Mouse (Mus musculus) heart, embryonic 15.5 days (tissue): ENCODE data around the gene Gm609. TPM values are rescaled to one million over a fixed set of nuclear protein-coding genes. Genes with fewer than 3 reads are reported as not detected.

Experiments
- ATAC-seq: fragments of 200-750 bp; cut with Nextera tagmentation; replicated peaks from 2 replicates; pipeline ENCODE4 v1.8.0; 2017; ENCODE audit warnings: low read depth, moderate TSS enrichment; ENCODE audit not compliant: insufficient number of reproducible peaks, insufficient read depth, low FRiP score
- H3K27ac ChIP-seq: fragments of 300-500 bp; sonication (generic); 2 replicates; pipeline ENCODE4 v1.5.1; 2015; ENCODE audit warnings: mild to moderate bottlenecking, inconsistent platforms
- H3K27me3 ChIP-seq: fragments of 300-500 bp; sonication (generic); 2 replicates; pipeline ENCODE4 v1.6.1; 2015; ENCODE audit warnings: inconsistent platforms
- H3K36me3 ChIP-seq: fragments of 300-500 bp; sonication (generic); 2 replicates; pipeline ENCODE4 v1.6.1; 2015; ENCODE audit warnings: mild to moderate bottlenecking, inconsistent platforms
- H3K4me1 ChIP-seq: fragments of 300-500 bp; sonication (generic); replicated peaks from 2 replicates; pipeline ENCODE4 v1.6.1; 2015; ENCODE audit warnings: inconsistent platforms
- H3K4me2 ChIP-seq: fragments of 300-500 bp; sonication (generic); 2 replicates; pipeline ENCODE4 v1.6.1; 2015; ENCODE audit warnings: inconsistent platforms, mild to moderate bottlenecking, moderate library complexity
- H3K4me3 ChIP-seq: fragments of 300-500 bp; sonication (generic); 2 replicates; pipeline ENCODE4 v1.5.1; 2015; ENCODE audit warnings: mild to moderate bottlenecking, inconsistent platforms
- H3K9ac ChIP-seq: fragments of 300-500 bp; sonication (generic); 2 replicates; pipeline ENCODE4 v1.6.1; 2015; ENCODE audit warnings: mild to moderate bottlenecking, inconsistent platforms
- H3K9me3 ChIP-seq: fragments of 300-500 bp; sonication (generic); replicated peaks from 2 replicates; pipeline ENCODE4 v1.6.1; 2016; ENCODE audit warnings: inconsistent platforms
- WGBS: fragments of 180-500 bp; shearing (Covaris S2); methylation state at CpG from one replicate; pipeline ENCODE4 v1.1.7; 2015; ENCODE audit warnings: mixed read lengths; 5-methylcytosine and 5-hydroxymethylcytosine counted together
- polyA plus RNA-seq: library from polyadenylated mRNA; unstranded; fragments of >200 nt; fragmentation: Nextera tagmentation; extraction: Ambion mirVana; gene quantifications from 2 replicates; pipeline ENCODE4 v1.2.1, GENCODE M21; 2015

Gm609 gene
- polyA plus RNA-seq, 1 experiment from 2014 or later: not detected

GRCm38 (mm10) chr16:45375506-45376225, 117.1 kb downstream of the Gm609 start:
- no peak overlapping the region for H3K4me2 ChIP-seq
- H3K9ac ChIP-seq: no peak overlapping the region
- ATAC-seq: no peak
- H3K27ac ChIP-seq: peak overlapping the region; percentile 48
- no peaks in the 10 kb centered on the region for H3K36me3 ChIP-seq
- 0 out of 2 replicates have a peak, but pooled peaks cover 2% of the 10 kb centered on the region for H3K4me1 ChIP-seq
- WGBS: 49% methylated on average over 2 of the region's 2 CpGs
- H3K9me3 ChIP-seq: no peaks in the 10 kb centered on the region
- H3K4me3 ChIP-seq: no peak overlapping the region
- H3K27me3 ChIP-seq: no peaks in the 10 kb centered on the region

GRCm38 (mm10) chr16:45374074-45374473, 118.7 kb downstream of the Gm609 start:
- 0 out of 2 replicates have a peak, but pooled peaks cover 2% of the 10 kb centered on the region for H3K4me1 ChIP-seq
- H3K4me2 ChIP-seq: no peak overlapping the region
- H3K27me3 ChIP-seq: no peaks in the 10 kb centered on the region
- no peaks in the 10 kb centered on the region for H3K9me3 ChIP-seq
- no peak overlapping the region for H3K4me3 ChIP-seq
- H3K9ac ChIP-seq: no peak overlapping the region
- no peaks in the 10 kb centered on the region for H3K36me3 ChIP-seq
- no peak for ATAC-seq
- WGBS: 74% methylated on average over 2 of the region's 2 CpGs
- no peak overlapping the region for H3K27ac ChIP-seq

- 55% methylated on average over 1 of the region's 1 CpGs for WGBS
- Histone ChIP-seq H3K9me3 (no peaks in the 10 kb centered on the region), H3K36me3 (no peaks in the 10 kb centered on the region), H3K4me2 (no peak overlapping the region), H3K4me3 (no peak overlapping the region), H3K4me1 (0 out of 2 replicates have a peak, but pooled peaks cover 2% of the 10 kb centered on the region), H3K9ac (no peak overlapping the region), H3K27ac (0 out of 2 replicates have a peak overlapping the region, but pooled peaks have one; percentile 27), H3K27me3 (no peaks in the 10 kb centered on the region)
- no peak for ATAC-seq
Measured at GRCm38 (mm10) chr16:45371076-45371475, 121.7 kb downstream of the Gm609 start.

GRCm38 (mm10) chr16:45369285-45369965, 123.3 kb downstream of the Gm609 start:
- Histone ChIP-seq H3K4me3 (no peak overlapping the region), H3K36me3 (no peaks in the 10 kb centered on the region), H3K27ac (peak overlapping the region; percentile 58), H3K9ac (no peak overlapping the region), H3K4me1 (no peaks in the 10 kb centered on the region), H3K27me3 (no peaks in the 10 kb centered on the region), H3K9me3 (no peaks in the 10 kb centered on the region), H3K4me2 (no peak overlapping the region)
- ATAC-seq: no peak
- WGBS: 58% methylated on average over 4 of the region's 4 CpGs

DNA sequence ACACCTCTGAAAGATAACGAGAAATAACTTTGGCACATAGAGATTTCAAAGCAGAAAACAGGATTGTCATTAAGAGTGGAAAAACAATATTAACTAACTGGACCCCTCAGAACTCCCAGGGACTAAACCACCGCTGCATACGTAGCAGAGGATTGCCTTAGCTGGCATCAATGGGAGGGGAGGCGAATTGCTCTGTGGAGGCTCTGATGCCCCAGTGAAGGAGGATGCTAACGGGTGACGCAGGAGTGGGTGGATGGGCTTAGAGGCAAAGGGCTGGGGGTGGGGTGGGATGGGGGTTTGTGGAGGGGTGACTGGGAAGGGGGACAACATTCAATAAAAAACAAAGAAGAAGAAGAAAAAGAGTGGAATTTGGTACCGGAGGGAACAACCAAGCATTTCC, 126.7 kb downstream of the Gm609 start:
- H3K9ac ChIP-seq: no peak overlapping the region
- H3K4me2 ChIP-seq: no peak overlapping the region
- H3K9me3 ChIP-seq: no peaks in the 10 kb centered on the region
- ATAC-seq: no peak
- H3K27ac ChIP-seq: peak overlapping the region; percentile 24; the same call in 1 of the 2 replicates
- H3K36me3 ChIP-seq: no peaks in the 10 kb centered on the region
- H3K4me3 ChIP-seq: no peak overlapping the region
- no peaks in the 10 kb centered on the region for H3K27me3 ChIP-seq
- H3K4me1 ChIP-seq: no peaks in the 10 kb centered on the region
- WGBS: 67% methylated on average over 7 of the region's 7 CpGs

GRCm38 (mm10) chr16:45365353-45365752, 127.4 kb downstream of the Gm609 start:
- H3K9ac ChIP-seq: no peak overlapping the region
- H3K27ac ChIP-seq: no peak overlapping the region
- no peaks in the 10 kb centered on the region for H3K27me3 ChIP-seq
- H3K36me3 ChIP-seq: no peaks in the 10 kb centered on the region
- no peak for ATAC-seq
- WGBS: 84% methylated on average over 9 of the region's 9 CpGs
- no peaks in the 10 kb centered on the region for H3K4me1 ChIP-seq
- no peak overlapping the region for H3K4me2 ChIP-seq
- no peaks in the 10 kb centered on the region for H3K9me3 ChIP-seq
- H3K4me3 ChIP-seq: no peak overlapping the region

DNA sequence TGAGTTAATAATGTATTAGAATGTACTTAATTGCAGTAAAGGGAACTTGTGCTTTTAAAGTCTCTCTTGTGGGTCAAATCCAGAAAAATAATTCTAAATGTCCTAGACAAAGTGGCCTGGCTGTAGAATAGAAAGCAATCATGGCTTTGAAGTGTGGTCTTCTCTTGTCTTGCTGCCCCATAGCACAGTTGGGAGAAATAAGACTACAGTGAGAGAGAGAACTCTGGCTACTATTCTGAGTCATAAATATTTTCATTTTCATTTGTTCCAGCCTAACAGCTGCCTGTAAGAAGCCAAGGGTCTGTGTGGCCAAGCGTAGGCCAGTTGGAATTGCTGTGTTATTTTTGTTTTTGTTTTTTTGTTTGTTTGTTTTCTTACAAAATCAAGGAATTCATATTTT, 128.1 kb downstream of the Gm609 start:
- H3K4me2 ChIP-seq: no peak overlapping the region
- no peaks in the 10 kb centered on the region for H3K4me1 ChIP-seq
- no peaks in the 10 kb centered on the region for H3K36me3 ChIP-seq
- no peaks in the 10 kb centered on the region for H3K9me3 ChIP-seq
- no peak for ATAC-seq
- H3K4me3 ChIP-seq: no peak overlapping the region
- H3K9ac ChIP-seq: no peak overlapping the region
- H3K27ac ChIP-seq: no peak overlapping the region
- H3K27me3 ChIP-seq: no peaks in the 10 kb centered on the region
- WGBS: 89% methylated on average over 1 of the region's 1 CpGs

DNA sequence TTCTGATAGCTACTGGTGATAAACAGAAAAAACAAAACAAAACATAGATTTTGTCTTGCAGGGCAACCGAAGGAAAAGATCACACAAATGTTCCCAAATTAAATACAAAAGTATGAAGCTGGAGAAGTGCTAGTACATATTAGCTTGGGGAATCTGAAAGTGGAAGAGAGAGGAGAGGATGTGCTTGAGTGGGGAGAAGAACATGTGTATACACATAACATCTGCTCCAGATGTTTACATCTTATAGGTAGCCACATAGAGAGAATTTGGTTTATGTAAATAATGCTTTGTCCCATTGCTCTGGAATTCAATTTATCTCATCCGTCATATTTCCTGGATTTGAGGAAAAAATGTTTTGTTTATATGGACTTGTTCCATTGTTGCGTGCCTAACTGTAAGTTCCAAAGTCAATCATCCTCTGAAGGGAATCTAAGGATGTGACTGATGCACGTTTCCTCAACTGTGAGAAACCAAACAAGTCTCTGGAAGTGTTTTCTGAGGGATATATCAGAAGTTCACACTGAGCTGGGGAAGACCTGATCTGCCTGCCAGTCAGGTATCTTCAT, 129.2 kb downstream of the Gm609 start:
- H3K27ac ChIP-seq: no peak overlapping the region
- 60% methylated on average over 4 of the region's 4 CpGs for WGBS

More for the DNA sequence above, 129.2 kb downstream of the Gm609 start:
- no peak overlapping the region for H3K4me3 ChIP-seq
- no peak for ATAC-seq
- H3K36me3 ChIP-seq: no peaks in the 10 kb centered on the region
- H3K9me3 ChIP-seq: no peaks in the 10 kb centered on the region
- no peak overlapping the region for H3K9ac ChIP-seq
- no peaks in the 10 kb centered on the region for H3K4me1 ChIP-seq
- no peaks in the 10 kb centered on the region for H3K27me3 ChIP-seq
- H3K4me2 ChIP-seq: no peak overlapping the region

Other genes with a start within 250 kb of the Gm609 start
- 28.7 and 33.1 TPM in 2 replicates for gene Cd200, start 83.9 kb downstream of the Gm609 start, polyA plus RNA-seq
- not detected in 2 replicates for gene Gm17783, start 39.1 kb upstream of the Gm609 start, polyA plus RNA-seq
- gene Slc9c1, start 42.3 kb upstream of the Gm609 start, polyA plus RNA-seq: not detected in 2 replicates
- gene Gcsam, start 117.4 kb upstream of the Gm609 start, polyA plus RNA-seq: 0.35 and 0.43 TPM in 2 replicates
- 0.16 TPM in 1 of 2 replicates, not detected in the other for gene BC016579, start 161.1 kb upstream of the Gm609 start, polyA plus RNA-seq
- 0.06 TPM in 1 of 2 replicates, not detected in the other for gene Tmprss7, start 200.7 kb upstream of the Gm609 start, polyA plus RNA-seq
- 1.8 and 8.2 TPM in 2 replicates for gene Tagln3, start 231.6 kb upstream of the Gm609 start, polyA plus RNA-seq
- gene Abhd10, start 250.0 kb upstream of the Gm609 start, polyA plus RNA-seq: 24.9 and 29.3 TPM in 2 replicates